Mouse (Mus musculus) heart, adult 9 months (tissue): ENCODE measurements at regions not wholly inside any gene's neighbourhood (a gene's known extent, or its start where the extent isn't known, plus 50 kb on each side); places are given as distances from the start of the nearest gene placed in this dataset.
A peak's percentile ranks its signal among the peaks of the same experiment; 100 is the strongest.
"Not testable (repeated sequence)": the region's sequence is repeated elsewhere in the genome, so short reads cannot be mapped to it uniquely, and the experiment has no call there.

Experiments used
- DNase-seq, 2 experiments: peaks; one replicate each; pipeline ENCODE4 v3.0.0; 2022; ENCODE audit warnings: low spot score in 2 of 2

DNA sequence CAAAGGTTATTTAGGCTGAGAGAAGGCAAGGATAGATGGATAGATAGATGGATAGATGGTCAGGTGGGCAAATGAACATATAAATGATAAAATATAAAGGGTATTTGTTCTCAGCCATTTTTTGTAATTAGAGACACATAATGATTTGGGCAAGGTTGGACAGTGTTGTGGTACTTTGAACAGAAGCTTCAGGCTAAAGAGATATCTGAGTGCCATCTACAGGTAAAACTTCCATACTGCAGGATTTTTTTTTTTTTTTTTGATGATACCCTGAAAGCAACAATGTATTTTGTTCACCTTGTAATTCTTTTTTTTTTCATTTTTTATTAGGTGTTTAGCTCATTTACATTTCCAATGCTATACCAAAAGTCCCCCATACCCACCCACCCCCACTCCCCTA lies 110.1 kb upstream of the Trabd2b start:
- DNase-seq, result no peak

DNA sequence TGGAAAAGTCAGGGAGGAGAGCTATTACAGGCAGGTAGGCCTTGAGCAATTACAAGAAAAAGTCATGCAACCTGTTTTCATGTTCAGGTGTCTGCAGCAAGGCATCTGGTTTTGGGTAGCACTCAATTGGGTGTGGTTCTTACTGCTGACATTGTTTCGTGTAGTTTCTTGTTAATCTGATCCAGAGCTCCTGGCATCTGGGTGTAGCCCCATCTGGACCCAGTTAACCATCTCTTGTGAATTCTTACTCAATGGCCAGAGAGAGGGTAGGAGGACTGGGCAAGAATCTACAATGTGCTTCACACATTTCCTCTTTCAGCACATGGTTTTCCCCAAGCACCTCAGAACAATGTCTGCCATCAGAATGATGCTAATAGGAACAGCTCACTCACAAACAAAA lies 108.0 kb upstream of the Trabd2b start:
- not testable (repeated sequence) for DNase-seq

DNA sequence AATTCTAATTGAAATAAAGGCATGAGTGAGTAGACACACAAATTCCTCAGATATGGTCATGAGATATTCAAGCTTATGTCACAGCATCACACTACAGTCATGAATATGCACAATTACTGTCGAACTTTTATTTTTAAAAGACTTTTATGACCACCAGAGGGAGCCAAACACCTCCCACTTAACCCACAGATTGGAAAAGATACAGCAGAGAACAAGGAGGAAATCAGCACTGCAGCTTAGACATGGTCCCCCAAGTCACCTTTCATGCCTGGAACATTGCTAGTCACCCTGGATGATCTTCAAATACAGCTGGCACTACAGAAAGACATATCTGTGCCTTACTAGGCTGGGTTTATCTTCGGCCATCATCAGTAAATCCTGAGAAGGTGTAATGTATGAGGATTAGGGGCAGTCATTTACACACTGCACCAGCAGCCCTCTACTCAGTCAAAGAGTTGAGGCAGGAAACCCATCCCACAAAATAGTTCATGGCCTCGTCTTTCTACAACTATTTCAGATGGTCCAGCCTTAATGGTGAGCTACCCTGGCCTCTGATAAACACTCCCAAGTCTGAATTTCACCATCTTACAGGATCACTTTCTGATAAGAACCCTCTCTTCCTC lies 106.0 kb upstream of the Trabd2b start:
- DNase-seq, result no peak

DNA sequence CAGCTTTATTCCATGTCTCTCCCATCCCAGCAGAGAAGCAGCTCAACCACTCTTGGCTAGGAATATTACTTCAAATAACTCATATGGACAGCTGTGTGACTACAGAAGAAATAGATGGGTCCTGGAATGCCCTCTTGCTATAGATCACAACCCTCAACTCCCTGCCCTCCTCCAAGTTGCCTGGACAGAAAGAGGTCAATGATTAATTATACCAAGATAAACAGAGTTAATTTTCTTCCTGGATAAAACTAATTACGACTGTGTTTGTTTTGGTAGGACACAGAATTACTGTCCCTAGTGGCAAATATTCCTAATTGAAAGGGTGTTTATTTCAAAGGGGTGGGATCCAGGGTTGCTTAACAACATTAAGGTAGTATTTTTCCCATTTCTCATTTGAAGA lies 101.9 kb upstream of the Trabd2b start:
- DNase-seq, result no peak

DNA sequence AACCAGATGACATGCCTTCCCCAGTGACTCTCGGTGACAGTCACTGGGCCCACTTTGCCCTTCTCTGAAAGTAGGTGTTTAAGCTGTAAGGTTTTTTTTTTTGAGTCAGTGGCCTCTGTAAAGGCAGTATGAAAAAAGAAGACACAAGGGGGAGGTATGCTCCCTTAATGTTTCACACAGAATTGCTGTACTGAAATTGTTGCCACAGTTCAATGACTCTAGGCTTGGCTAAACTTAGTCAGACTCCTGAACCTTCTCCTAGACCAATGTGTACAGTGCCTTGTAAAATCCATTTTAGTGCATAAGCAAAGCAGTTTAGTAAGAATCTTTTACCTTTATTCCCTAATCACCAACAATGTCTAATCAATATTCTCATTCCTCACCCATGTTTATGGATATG lies 99.0 kb upstream of the Trabd2b start:
- DNase-seq, result no peak

DNA sequence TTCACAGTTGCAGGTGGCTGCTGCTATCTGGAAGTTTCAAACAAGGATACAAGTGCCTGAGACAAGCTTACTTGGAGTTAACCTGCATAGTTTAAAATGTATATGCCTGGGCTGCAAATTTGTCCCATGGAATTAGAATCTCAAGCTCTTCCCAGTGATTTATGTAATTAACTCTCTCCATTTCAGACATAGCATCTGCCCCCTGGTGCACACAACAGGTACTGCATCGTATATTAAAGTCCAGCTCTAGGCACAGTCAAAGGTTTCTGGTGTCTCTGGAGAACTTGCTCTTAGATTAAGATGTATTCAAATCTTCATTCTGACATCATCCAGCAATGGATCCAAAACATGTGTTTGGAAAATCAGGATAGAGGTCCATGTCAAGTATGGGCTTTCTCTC lies 98.0 kb upstream of the Trabd2b start:
- DNase-seq, result no peak

DNA sequence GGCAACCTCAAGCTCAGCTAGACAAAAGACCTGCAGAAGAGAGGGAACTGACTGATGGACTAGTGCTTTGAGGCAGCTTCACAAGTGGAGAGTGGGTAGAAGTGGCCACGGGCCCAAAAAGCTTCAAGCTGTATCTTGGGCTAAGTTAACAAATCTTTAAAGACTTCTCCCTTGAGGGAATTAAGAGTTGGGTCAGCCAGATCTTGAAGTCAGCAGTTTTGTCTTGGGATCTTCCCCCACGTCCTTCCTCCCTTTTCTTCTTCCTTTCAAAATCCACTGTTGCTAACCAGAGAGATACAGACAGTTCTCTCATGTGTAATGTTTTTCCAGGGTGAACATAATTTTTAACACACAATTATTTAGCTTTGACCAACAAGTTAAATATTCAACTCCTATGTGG lies 91.5 kb upstream of the Trabd2b start:
- no peak for DNase-seq

DNA sequence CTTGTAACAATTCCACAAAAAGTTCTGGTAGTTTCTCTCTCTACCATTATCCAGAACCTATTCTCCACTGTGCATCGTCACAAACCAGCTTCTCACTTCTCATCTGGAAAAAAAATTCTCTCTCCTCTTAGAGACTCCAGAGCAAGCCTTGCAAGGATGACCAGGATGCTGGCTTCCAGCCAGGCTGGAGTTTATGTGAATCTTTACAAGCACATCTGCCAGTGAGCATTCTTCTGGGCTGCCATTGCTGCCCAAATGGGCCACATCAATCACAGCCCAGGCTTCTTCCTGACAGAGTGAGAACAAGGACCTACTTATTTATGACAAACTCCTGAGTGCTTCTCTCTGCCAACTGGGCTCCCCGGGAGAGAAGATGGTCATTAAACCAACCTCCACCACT lies 91.0 kb upstream of the Trabd2b start:
- no peak for DNase-seq

DNA sequence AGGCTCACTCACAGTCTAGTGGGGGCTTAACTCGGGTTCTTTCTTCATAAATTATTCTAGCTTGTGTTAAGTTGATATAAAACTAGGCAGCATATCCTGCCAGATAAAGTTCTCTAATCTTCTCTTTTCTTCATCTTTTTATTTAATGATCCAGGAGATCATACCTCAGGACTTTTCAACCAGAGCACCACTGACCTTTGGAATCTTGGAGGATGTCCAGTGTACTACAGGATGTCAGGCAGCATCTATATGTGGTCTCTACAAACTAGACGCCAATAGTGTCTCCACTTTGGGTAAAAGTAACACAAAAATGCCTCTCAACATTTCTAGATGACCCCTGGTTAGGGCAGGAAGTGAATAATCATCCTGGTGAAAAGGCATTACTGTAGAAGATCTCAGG lies 89.4 kb upstream of the Trabd2b start:
- DNase-seq, result no peak

DNA sequence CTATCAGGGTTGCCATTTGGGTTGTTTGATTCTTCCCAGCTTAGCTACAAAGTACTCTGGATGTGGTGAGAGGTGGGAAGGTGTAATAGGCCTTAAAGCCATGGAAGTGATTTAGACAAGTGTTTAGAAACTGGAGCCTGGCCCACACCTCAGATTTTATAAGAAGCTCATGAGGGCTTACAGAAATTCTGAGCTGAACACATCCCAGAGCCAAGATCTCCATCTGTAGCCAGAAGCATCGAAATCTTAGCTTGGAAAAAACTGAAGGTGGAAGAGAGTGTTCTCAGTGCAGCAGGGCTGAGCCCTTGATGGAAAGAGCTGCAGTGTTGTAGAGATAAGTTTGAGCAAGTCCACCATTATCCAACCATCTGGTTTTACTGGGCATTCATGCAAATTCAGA lies 86.4 kb upstream of the Trabd2b start:
- DNase-seq, result no peak

DNA sequence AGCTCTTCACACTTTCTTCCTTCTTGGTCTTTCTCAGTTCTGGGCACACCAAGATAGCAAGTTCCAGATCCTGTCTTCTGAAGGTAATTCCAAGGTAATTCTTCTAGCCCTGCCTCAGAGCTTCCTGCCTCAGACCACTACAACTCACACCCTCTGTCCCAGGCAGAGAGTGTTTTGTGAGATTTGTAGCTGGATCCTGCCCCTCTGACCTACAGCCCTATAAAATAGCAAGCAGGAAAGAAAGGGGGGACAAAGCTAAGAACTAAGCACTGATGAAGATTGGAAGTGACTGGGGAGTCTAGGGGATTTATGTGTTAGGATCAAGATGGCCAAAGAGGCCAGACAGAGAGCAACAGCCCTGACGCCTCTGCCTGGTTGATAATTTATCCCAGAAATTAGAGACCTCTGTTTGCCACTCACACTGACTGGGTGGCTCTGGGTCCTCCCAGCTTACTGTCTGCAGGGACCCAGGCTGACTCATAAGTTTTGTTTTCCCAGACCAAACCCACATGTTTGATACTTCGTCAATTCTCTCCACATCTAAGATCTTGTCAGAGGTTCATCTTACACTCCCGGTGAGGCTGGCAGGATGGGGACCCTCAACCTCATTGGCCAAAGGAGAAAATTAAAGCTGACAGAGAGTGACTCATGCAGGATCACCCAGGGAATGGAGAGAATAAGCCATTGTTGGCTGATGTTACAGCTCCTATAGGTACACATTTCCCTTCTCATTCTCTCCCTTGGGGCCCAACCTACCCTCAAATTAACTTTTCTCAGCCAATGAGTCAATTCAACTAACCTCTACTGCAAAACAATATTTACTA lies 84.8 kb upstream of the Trabd2b start:
- no peak for DNase-seq

DNA sequence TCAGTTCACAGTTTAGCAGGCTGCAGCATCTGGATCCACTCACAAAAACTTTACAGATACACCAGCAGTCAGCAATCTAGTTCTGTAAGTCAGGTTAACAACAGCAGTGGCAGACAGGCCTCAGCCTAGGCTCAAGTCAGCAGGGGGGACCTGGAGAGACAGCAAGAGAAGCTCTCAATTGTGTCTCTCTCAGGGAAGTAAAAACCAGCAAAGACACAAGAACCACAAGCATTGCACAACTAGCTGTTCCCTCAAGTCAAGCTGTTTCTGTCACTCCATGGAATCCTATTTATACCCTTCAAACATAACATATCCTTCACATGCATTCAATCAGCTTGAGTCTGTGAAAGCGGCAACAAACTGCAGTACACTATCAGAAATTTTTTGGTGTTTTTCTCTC lies 76.5 kb upstream of the Trabd2b start:
- DNase-seq, result no peak

DNA sequence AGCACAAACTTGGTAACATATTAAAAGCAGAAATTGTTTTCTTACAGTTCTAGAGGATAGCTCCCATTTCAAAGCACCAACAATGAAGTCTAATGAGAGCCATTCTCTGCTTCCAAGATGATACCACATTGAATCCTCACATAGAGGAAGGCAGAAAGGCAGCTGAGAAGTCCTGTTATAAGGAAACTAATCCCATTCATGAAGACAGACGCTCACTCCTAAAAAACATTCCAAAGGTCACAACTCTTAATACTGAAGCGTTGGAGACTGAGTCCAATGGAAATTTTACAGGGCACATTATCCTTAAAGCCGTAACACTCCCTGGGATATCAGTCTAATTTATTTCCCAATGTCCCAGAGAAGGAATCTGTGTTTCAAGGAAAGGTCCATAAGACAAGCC lies 75.4 kb upstream of the Trabd2b start:
- no peak for DNase-seq

DNA sequence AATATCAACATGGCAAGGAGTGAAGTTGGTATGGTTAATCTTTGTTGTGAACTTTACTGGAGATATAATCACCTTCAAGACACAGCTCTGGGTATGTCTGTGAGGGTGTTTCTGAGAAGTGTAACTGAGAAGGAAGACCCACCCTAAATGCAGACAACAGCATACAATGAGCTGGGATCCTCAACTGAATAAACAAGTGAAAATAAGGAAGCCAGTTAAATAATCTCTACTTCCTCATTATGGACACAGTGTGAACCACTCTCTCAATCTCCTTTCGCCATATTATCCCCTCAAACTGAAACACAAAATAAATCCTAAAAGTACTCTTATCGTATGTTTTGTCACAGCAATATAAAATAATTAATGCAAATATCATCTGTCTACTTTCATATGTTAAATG lies 71.7 kb upstream of the Trabd2b start:
- DNase-seq, result no peak

DNA sequence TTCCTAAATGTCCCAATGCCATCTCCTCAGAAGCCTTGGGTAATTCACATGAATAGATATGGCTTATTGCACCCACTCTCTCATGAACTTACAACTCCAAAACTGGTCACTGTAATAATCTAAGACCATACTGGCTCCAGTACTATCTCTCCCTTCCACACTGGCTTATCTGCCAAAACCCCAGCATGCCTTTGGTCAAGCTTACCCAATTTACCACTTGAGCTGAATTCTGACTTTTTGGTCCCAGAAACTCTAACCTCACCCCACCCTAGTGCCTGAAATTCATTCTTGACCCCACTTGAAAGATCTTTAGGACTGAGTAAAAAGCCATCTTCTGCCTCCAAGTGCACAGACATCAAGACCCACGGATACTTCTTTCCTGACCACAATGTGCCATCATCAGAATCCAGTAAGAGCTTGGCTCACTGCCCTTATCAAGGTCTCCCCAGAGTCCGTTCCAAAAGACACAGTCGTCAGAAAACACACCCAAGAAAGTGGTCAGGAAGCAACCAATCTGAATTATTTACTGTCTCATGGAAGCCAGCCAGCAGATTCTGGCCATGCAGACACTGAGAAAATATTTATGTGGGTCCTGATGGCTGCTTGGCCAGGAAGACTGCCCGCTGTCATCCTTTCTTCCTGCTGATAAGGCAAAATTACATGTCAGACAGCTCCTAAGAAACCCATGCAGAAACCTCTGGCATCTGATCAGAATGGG lies 70.3 kb upstream of the Trabd2b start:
- DNase-seq, result no peak

DNA sequence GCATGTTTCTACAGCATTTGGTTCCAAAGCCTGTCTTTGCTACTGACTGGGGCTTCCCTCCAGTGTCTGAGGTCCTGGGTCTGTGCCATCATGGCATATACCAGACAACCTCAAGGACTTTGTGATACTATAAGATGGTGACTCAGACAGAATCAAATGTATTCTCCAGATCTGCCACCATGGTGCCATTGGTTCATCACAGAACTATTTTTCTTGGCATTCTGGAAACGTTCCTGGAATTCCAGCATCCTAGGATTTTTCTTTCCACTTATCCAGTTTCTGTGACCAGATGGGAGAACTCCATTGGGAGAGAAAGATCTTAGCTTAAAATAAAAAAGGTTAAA lies 69.8 kb upstream of the Trabd2b start:
- DNase-seq, result no peak

DNA sequence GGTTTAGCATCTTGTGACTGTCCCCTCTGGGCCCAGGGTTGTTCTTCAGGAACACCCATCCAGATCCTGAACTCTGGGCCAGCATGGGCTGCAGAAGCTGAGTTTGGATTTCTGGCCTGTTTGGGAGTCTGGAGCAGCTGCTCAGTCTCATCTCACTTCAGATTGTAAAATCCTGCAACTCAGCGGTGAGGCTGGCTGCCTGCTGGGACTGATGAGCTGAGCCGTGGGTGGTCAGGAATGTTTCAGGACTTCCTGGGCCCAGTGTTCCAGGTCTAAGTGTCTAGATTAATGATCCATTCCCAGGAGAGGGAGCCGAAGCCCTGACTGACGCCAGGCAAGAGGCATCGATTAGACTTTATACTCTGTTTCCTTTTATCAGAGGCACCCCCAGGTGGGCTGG lies 66.7 kb upstream of the Trabd2b start:
- no peak for DNase-seq

DNA sequence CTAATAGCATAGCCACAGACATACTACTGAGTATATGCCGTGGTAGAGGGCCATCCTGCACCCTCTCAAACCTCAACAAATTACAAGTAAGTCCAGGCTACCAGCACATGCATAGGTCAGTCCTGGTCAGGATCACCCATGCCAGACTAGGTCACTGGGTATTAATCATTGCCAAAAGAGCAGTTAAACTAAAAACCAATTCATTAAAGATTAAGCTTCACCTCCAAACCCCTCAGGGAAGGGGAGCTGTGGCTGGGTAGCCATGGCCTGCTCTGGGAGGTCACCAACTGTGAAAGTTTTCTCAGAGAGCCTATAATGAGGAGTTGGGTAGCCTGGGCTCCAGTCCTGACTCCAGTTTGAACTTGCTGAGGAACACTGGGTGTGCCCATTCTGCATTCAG lies 61.4 kb upstream of the Trabd2b start:
- DNase-seq, result no peak

DNA sequence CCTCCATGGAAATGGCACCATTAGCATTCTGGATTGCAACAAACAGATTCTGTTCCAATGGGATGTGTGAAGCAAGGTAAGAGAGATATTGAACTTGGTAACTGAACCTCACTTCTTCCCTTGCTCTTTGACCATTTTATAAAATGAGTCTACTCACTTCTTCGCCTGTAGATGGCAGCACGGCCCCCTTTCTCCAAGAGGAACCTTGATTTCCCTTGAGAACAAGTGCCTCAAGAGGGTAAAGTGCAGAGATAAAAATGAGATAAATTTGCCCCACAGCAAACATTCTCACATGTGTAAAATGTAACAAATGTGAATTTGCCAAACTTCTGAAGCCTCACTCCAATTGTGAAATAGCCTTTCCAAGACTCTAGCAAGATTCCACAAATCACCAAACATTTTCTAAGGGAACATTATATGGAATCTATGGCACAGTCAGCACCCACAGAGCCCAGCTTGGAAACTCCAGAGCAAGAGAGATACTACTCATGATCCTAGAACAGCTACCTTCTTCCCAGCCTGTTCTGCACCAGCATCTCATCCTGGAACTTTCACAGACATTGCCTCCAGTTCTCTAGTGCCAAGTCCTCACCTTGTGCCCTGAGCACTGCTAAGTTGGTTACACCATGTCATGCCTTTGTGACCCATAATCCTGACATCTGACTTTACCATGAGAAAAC lies 60.3 kb upstream of the Trabd2b start:
- DNase-seq, result peak in 1 of 2 experiments; percentile 24

DNA sequence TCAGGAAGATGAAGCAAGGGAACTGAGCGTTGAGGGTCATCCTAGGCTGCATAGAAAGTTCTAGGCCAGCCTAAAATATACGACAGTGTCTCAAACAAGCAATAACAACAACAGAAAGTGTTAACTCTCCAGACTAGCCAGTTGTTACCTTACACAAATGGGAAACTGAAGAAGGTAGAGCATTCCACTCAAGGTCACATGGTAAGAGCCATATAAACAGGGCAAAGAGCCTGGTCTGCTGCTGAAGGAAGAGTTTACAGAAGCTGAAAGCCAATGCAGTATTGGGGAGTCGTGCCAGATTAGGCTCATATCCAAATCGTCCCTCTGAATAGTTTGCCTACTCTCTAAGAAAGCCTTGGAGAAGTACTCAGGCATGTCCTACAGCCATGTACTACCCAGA lies 59.6 kb upstream of the Trabd2b start:
- DNase-seq, result no peak

DNA sequence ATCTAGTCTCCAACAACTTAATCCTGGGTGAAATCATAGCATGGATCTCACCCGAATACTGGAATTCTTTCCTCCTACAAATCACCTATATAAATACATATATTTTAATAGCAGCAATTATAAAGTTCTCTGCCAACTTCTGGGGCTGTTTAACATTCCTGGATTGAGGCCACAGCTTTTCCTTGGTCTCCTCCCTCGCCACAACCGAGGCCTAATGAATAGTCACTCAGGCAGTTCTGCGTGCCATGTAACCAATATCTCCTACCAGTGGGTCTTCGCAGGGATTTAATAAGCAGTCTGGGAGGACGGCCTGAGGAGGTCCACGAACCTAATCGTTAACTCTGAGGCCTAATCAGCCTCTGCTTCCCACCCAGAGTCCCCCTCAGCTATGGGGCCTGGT lies 56.9 kb upstream of the Trabd2b start:
- no peak for DNase-seq

DNA sequence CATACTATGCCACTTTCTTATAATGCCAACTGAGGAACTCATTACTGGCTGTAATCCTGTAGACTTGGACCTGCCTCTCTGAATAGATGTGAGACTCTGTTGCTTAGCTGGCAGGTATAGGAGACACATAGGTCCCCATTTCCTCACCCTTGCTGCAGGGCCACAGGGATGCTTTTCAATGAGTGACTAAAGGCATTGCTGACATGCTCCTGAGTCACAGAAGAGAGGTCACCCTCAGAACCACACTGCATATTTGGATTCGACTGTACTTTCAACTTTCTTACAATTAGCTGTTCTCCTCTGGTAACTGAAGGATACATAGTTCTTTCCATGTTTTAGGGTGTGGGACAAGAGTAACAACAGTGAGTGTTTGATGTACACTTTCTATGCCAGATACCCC lies 55.2 kb upstream of the Trabd2b start:
- no peak for DNase-seq

DNA sequence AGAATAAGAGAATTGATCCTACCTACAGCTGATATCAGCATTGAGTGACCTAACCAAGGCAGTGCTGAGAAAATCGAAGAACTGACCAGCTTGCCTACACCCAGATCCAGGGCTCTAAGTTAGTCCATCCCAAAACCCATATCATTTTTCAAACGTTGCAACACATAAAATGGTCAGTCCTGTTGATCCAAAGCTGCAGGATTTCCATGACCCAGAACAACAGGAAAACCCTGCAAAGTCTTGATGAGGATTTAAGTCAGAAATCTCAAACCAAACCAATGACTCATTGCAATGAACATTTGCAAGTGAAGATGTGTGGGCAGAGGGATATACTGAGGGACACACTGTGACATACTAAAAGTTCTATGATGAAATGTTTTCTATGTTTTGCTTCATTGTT lies 53.5 kb upstream of the Trabd2b start:
- no peak for DNase-seq
